Mouse (Mus musculus): ENCODE measurements around the gene Casc4.
"Not testable (repeated sequence)": the region's sequence is repeated elsewhere in the genome, so short reads cannot be mapped to it uniquely, and the experiment has no call there.

Casc4 gene

GRCm38 (mm10) chr2:121916047-121916970, 49.5 kb downstream of the Casc4 start:
- no peak for DNase-seq (ENCODE audit: low spot score)

DNA sequence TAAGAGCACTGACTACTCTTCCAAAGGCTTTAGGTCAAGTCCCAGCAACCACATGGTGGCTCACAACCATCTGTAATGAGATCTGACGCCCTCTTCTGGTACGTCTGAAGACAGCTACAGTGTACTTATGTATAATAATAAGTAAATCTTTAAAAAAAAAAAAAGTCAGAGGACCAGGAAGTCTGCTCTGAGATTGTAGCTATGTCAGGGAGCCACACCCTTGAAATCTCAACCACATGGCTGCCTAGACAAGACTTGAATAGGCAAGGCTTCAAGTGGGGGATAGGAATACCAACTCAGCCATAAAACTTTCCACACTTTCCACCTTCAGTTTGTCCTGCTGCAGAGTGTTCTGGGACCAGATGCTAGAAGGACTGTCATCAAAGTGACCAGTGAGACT, 70.9 kb downstream of the Casc4 start:
- not testable (repeated sequence) for DNase-seq (ENCODE audit: low spot score)

GRCm38 (mm10) chr2:121943364-121943763, 76.6 kb downstream of the Casc4 start:
- DNase-seq (ENCODE audit: low spot score) = no peak

DNA sequence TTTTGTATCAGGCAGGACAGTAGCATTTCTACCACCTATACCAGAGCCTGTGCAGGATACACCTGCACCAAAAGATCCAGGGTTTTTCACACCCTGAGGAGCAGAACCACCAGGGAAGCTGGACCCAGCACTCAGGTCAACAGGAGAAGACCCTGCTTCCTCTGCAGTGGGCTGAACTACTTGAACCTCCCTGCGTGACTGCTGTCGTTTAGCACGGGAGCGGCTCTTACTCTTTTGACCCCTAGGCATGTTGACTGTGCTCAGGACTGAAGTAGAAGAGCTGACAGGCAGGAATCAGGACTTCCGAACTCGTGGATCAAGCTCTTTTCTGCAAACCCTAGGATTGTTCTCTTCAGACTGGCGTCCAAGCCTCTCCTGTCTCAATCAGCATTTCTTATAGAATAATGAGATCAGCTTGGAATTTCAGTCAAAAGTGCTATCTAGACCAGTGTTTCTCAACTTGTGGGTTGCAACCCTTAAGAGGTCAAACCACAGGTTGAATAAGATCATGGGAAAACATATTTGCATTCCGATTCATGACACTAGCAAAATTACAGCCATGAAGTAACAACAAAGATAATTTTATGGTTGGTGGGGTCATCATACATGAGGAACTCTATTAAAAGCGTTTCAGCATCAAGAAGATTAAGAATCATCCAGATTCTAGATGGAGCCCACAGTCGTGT, 88.3 kb downstream of the Casc4 start:
- DNase-seq (ENCODE audit: low spot score) = no peak

DNA sequence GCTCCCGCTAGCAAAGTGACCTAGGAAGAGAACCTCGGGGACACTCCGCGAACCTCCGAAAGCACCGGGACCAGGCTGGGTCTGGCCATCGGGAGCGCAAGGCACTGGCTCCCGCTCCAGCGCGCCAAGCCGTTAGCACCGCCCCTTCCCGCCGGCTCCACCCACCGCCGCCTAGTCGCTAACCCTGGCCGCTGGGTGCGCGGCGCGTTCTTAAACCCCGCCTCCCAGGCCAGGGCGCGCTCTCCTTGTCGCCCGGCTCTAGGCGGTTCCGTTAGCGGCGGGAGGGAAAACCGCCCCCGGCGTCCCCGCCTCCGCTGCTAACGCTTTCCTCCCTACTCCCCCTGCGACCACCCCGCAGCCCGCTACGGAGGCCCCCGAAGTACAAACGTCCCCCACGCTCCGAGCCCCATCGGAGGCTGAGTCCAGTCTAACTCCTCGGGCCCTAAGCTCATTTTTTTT, 89.0 kb downstream of the Casc4 start, which contains the start of the genes Ctdspl2 and Mageb3:
Gene Ctdspl2, plus strand, starts transcription at position 237 of the 459 bp plus-strand sequence.
Gene Mageb3, minus strand, starts transcription at position 328 of the 459 bp plus-strand sequence.
- peak; percentile 96 for DNase-seq (ENCODE audit: low spot score)

DNA sequence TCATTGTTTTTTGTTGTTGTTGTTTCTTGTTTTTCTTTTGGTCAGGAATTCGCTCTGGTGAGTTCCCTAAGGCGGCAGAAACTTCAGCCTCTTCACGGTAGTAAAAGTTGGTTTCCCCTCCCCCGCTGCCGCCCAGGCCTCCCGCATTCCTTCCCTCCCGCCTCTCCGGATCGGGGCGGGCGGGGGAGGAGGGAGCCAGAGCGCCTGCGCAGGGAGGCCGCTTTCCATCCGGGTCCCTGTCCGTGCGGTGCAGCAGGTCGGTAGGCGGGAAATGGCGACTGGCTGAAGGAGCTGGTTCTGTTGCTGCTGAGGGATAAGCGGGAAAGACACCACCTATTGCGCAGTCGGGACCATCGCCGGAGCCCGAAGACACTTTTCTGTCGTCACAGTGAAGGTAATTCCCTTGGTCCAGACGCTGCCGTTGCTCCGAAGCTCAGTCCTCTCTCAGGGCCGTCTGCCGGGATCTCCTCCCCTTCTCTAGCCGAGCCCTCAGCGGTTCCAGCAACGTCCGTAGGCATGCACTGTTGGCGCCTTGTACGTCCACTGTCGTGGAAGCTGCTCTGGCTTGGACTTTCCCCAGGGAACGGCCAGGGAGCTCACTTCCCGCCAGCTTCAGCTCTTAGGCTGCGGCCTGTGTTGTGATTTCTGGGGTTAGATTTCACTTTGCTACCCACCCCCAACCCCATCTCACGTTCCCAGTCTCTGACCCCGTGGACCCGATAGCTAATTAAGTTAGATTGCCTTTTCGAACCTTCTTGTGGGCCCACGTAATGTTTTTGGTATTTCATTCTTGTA, 89.7 kb downstream of the Casc4 start:
- DNase-seq (ENCODE audit: low spot score) = peak; percentile 91

DNA sequence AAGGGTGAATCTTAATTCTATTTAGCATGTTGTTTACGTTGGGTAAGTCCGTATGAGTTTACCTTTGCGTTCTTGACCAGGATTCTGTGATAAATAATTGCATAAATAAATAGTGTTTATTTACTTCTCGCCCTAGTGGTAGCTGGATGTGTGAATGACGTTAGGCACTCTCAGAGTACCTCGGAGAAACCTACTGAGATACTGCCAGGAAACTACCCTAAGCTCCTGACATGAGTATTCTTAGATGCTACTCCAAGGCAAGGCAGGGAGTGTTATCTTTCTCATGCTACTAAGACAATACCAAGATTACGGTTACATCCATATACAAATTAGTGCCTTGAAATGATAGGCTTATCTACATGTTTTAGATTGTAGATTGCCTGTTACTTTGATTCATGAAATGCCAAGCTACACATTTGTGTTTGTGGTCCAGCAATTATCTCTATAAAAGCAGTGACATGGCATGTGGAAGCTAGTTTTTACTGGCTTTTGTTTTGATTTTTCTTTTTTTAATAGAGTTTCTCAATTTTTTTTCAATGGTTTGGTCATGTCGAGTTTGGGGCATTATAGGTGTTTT, 90.5 kb downstream of the Casc4 start:
- no peak for DNase-seq (ENCODE audit: low spot score)
